Mouse (Mus musculus): ENCODE data around the gene Rps25. TPM values are rescaled to one million over a fixed set of nuclear protein-coding genes. Genes with fewer than 3 reads are reported as not detected.

Gene Rps25
- polyA plus RNA-seq, 1 experiment, result 226 TPM

DNA sequence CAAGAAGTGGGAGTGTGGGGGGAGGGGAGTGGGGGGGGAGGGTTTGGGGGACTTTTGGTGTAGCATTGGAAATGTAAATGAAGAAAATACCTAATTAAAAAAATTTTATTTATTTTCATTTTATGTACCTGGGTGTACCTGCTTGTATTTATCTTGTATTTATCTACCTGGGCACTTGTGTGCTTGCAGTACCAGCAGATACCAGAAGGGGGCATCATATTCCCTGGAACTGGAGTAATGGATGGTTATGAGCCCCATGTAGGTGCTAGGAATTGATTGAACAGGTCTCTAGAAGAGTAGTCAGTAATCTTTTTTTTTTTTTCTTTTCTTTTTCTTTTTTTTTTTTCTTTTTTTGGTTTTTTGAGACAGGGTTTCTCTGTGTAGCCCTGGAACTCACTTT lies 43.4 kb downstream of the Rps25 start:
- no peaks in the 10 kb centered on the region for H3K4me1 ChIP-seq (ENCODE audit: control insufficient read depth, insufficient read depth, low read length)
- H3K4me3 ChIP-seq (replicated peaks; ENCODE audit: extremely low read depth, low read depth, low read length), result no peak overlapping the region
- DNase-seq, result no peak
- TF ChIP-seq CTCF (IDR thresholded peaks at IDR 0.05; ENCODE audit: insufficient read depth, low read length) (no peak), POLR2A (IDR thresholded peaks at IDR 0.05; ENCODE audit: borderline replicate concordance, extremely low read depth, low read depth, low read length) (no peak)

DNA sequence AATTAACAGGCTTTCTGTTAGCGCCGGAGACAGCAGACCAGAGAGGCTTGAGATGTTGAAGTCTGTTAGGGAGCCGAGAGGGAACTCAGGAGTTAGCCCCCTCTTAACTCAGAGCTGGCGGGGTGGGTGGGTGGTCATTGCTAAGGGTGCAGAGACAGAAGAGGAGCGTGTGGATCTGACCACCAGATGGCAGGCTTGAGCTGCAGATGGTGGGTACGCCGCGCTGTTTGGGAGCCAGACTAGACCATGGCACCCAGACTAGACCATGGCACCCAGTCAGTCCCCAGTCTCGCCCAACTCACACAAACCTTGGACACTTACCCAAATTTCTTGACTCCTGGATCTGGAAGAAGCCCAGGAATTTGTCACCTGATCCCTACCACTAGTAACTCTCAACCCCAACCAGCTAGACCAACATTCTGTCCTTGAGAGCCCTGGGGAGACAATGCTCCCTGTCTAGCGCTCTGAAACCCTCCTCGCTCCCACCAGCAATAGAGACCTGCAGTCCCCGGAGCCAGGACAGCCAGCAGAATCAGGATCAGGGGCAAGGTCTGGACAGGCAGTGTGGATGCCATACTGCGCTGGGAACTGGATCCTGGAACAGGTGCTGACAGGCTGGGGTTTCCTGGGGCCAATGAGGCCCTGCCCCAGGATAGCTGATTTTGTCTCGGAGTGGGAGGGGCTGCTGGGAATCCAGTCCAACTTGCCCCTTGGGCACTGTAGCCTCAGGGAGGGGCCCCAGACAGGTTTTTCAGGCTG lies 47.4 kb downstream of the Rps25 start:
- no peak for TF ChIP-seq POLR2A (IDR thresholded peaks at IDR 0.05; ENCODE audit: borderline replicate concordance, extremely low read depth, low read depth, low read length)
- peak; percentile 96 for TF ChIP-seq CTCF (IDR thresholded peaks at IDR 0.05; ENCODE audit: insufficient read depth, low read length)
- no peak overlapping the region for H3K4me3 ChIP-seq (replicated peaks; ENCODE audit: extremely low read depth, low read depth, low read length)
- no peaks in the 10 kb centered on the region for H3K4me1 ChIP-seq (ENCODE audit: control insufficient read depth, insufficient read depth, low read length)
- 11% methylated on average over 14 of the region's 14 CpGs for WGBS
- peak; percentile 86 for DNase-seq

DNA sequence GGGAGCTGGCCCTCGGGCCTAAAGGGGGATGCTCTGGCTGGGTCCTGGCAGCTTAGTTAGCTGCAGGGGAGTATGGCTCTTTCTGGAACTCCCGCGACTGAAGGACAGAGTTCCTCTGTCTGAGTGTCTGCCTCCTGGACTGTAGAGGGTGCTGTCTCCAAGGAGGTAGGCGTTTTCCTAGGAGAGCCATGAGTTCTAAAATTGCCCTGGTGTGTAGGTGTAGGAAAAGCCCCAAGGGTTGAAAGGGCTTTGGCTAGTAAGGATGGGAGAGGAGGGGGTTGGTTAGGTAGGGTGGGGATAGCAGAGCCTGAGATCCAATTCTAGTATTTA lies 47.9 kb downstream of the Rps25 start, which contains the start of gene Upk2:
Upk2 (minus strand) TSS at position 86 of the 330 bp plus-strand sequence.
- WGBS, result 35% methylated on average over 4 of the region's 4 CpGs
- no peaks in the 10 kb centered on the region for H3K4me1 ChIP-seq (ENCODE audit: control insufficient read depth, insufficient read depth, low read length)
- no peak for TF ChIP-seq CTCF (IDR thresholded peaks at IDR 0.05; ENCODE audit: insufficient read depth, low read length)
- TF ChIP-seq POLR2A (IDR thresholded peaks at IDR 0.05; ENCODE audit: borderline replicate concordance, extremely low read depth, low read depth, low read length), result no peak
- H3K4me3 ChIP-seq (replicated peaks; ENCODE audit: extremely low read depth, low read depth, low read length), result no peak within 1 kb of the TSS
- DNase-seq, result no peak

- Histone ChIP-seq H3K4me3 (replicated peaks; ENCODE audit: extremely low read depth, low read depth, low read length) (no peak overlapping the region), H3K4me1 (ENCODE audit: control insufficient read depth, insufficient read depth, low read length) (no peaks in the 10 kb centered on the region)
- 22% methylated on average over 11 of the region's 11 CpGs for WGBS
- DNase-seq, result no peak
- TF ChIP-seq POLR2A (IDR thresholded peaks at IDR 0.05; ENCODE audit: borderline replicate concordance, extremely low read depth, low read depth, low read length) (no peak), CTCF (IDR thresholded peaks at IDR 0.05; ENCODE audit: insufficient read depth, low read length) (no peak)
Measured at GRCm38 (mm10) chr9:44457035-44457742, 50.2 kb downstream of the Rps25 start.

Other genes starting within 250 kb of the Rps25 start
- 9.0 and 14.2 TPM in 2 replicates for gene Cbl, start 173.1 kb upstream of the Rps25 start, polyA plus RNA-seq (2012; rRNA removed)
- 13.8 and 26.9 TPM in 2 replicates for gene Ccdc153, start 166.5 kb upstream of the Rps25 start, polyA plus RNA-seq (2012; rRNA removed)
- gene Pdzd3, start 155.7 kb upstream of the Rps25 start, polyA plus RNA-seq (2012; rRNA removed), result 0.11 and 0.12 TPM in 2 replicates
- 15.0 and 15.8 TPM in 2 replicates for gene Nlrx1, start 138.5 kb upstream of the Rps25 start, polyA plus RNA-seq (2012; rRNA removed)
- gene Abcg4, start 118.5 kb upstream of the Rps25 start, polyA plus RNA-seq (2012; rRNA removed), result 1.7 and 1.9 TPM in 2 replicates
- gene Hinfp, start 101.5 kb upstream of the Rps25 start, polyA plus RNA-seq (2012; rRNA removed), result 16.9 and 21.3 TPM in 2 replicates
- 77.9 and 88.0 TPM in 2 replicates for gene C2cd2l, start 86.9 kb upstream of the Rps25 start, polyA plus RNA-seq (2012; rRNA removed)
- gene Dpagt1, start 81.1 kb upstream of the Rps25 start, polyA plus RNA-seq (2012; rRNA removed), result 50.0 and 58.7 TPM in 2 replicates
- gene H2afx, start 72.4 kb upstream of the Rps25 start, polyA plus RNA-seq (2012; rRNA removed), result 41.3 and 50.1 TPM in 2 replicates
- gene Hmbs, start 62.9 kb upstream of the Rps25 start, polyA plus RNA-seq (2012; rRNA removed), result 21.8 and 27.7 TPM in 2 replicates
- gene Vps11, start 45.5 kb upstream of the Rps25 start, polyA plus RNA-seq (2012; rRNA removed), result 21.6 and 30.2 TPM in 2 replicates
- 43.2 and 49.6 TPM in 2 replicates for gene Hyou1, start 27.6 kb upstream of the Rps25 start, polyA plus RNA-seq (2012; rRNA removed)
- 20.7 and 29.8 TPM in 2 replicates for gene Slc37a4, start 10.3 kb upstream of the Rps25 start, polyA plus RNA-seq (2012; rRNA removed)
- 42.2 and 43.8 TPM in 2 replicates for gene Trappc4, start 461 bp downstream of the Rps25 start, polyA plus RNA-seq (2012; rRNA removed)
- gene Ccdc84, start 11.4 kb downstream of the Rps25 start, polyA plus RNA-seq (2012; rRNA removed), result 16.4 and 23.0 TPM in 2 replicates
- 0.16 TPM in 1 of 2 replicates, not detected in the other for gene Foxr1, start 34.0 kb downstream of the Rps25 start, polyA plus RNA-seq (2012; rRNA removed)
- 4.0 and 4.4 TPM in 2 replicates for gene Upk2, start 47.8 kb downstream of the Rps25 start, polyA plus RNA-seq (2012; rRNA removed)
- gene Bcl9l, start 75.7 kb downstream of the Rps25 start, polyA plus RNA-seq (2012; rRNA removed), result 69.0 and 70.7 TPM in 2 replicates
- gene Cxcr5, start 154.7 kb downstream of the Rps25 start, polyA plus RNA-seq (2012; rRNA removed), result 6.0 TPM in 2 replicates
- 17.4 and 24.2 TPM in 2 replicates for gene Ddx6, start 197.8 kb downstream of the Rps25 start, polyA plus RNA-seq (2012; rRNA removed)